In genomic region chr13:47030376-47031107, GRCm38 (mm10) we compare ENCODE assay signal across 25 mouse cellular contexts. TPM values are rescaled to one million over a fixed set of nuclear protein-coding genes. Genes with fewer than 3 reads are reported as not detected.
DNase-seq lines count a peak whose midpoint lies in the region; ATAC-seq lines count a peak whose summit lies in the region.
"Had no signal": no experiment of that assay in that cellular context is flagged by ENCODE, and none has a peak within 500 bp of the region (broad histone marks: within the 10 kb centered on the region; RNA-seq: fewer than 3 reads in every experiment).

No protein-coding gene starts in this region.

- H3K9ac ChIP-seq in liver, embryonic 16.5 days (ENCODE audit: low read depth, low read length), result no peak overlapping the region
- H3K9ac ChIP-seq in liver, embryonic 11.5 days (ENCODE audit: low read depth, low read length), result no peak overlapping the region
- no peak overlapping the region for H3K9ac ChIP-seq in kidney, embryonic 16.5 days (replicated peaks; ENCODE audit: low read length)
- H3K9ac ChIP-seq: forebrain, embryonic 15.5 days; heart, embryonic 12.5 days; hindbrain, embryonic 12.5 days; limb, embryonic 15.5 days; lung, embryonic 14.5 days; midbrain, embryonic 13.5 days; stomach, embryonic 15.5 days had no signal

- WGBS in liver, embryonic 16.5 days (ENCODE audit: insufficient replicate concordance), result 62% methylated on average over 17 of the region's 17 CpGs
- 82% methylated on average over 17 of the region's 17 CpGs for WGBS in liver, embryonic 11.5 days
- 78% methylated on average over 17 of the region's 17 CpGs for WGBS in kidney, embryonic 16.5 days

- no peaks in the 10 kb centered on the region for H3K36me3 ChIP-seq in liver, embryonic 16.5 days (ENCODE audit: control insufficient read depth, insufficient read depth)
- H3K36me3 ChIP-seq in liver, embryonic 11.5 days (ENCODE audit: control insufficient read depth, insufficient read depth, low read length), result no peaks in the 10 kb centered on the region
- no peaks in the 10 kb centered on the region for H3K36me3 ChIP-seq in kidney, embryonic 16.5 days (ENCODE audit: insufficient read depth, low read length)
- H3K36me3 ChIP-seq: forebrain, embryonic 15.5 days; stomach, embryonic 15.5 days had no signal

- ATAC-seq in liver, embryonic 16.5 days (ENCODE audit: low read depth), result peak; percentile 47; the same call in 1 of the 2 replicates
- ATAC-seq in liver, embryonic 11.5 days (replicated peaks; ENCODE audit: low FRiP score), result no peak
- ATAC-seq in kidney, embryonic 16.5 days (ENCODE audit: low FRiP score, low TSS enrichment), result peak; percentile 69; the same call in 1 of the 2 replicates
- ATAC-seq: forebrain, embryonic 15.5 days; midbrain, embryonic 13.5 days had no signal

- H3K9me3 ChIP-seq in liver, embryonic 16.5 days (replicated peaks; ENCODE audit: control insufficient read depth, low read length), result no peaks in the 10 kb centered on the region
- H3K9me3 ChIP-seq in liver, embryonic 11.5 days (ENCODE audit: control insufficient read depth, low read length), result no peaks in the 10 kb centered on the region
- no peaks in the 10 kb centered on the region for H3K9me3 ChIP-seq in kidney, embryonic 16.5 days (ENCODE audit: low read length)
- H3K9me3 ChIP-seq: forebrain, embryonic 15.5 days; heart, embryonic 12.5 days; hindbrain, embryonic 12.5 days; limb, embryonic 15.5 days; megakaryocyte, embryonic 14.5 days; midbrain, embryonic 13.5 days; stomach, embryonic 15.5 days had no signal

- H3K27me3 ChIP-seq in liver, embryonic 16.5 days (ENCODE audit: control insufficient read depth, insufficient read depth, low read depth, low read length), result no peaks in the 10 kb centered on the region
- H3K27me3 ChIP-seq in liver, embryonic 11.5 days (replicated peaks; ENCODE audit: control insufficient read depth, insufficient read depth, low read length), result no peaks in the 10 kb centered on the region
- no peaks in the 10 kb centered on the region for H3K27me3 ChIP-seq in kidney, embryonic 16.5 days (ENCODE audit: insufficient read depth, low read length)
- H3K27me3 ChIP-seq: forebrain, embryonic 15.5 days; heart, embryonic 12.5 days; hindbrain, embryonic 12.5 days; limb, embryonic 15.5 days; midbrain, embryonic 13.5 days; stomach, embryonic 15.5 days had no signal

- no peak overlapping the region for H3K4me3 ChIP-seq in liver, embryonic 16.5 days (ENCODE audit: low read depth, low read length)
- H3K4me3 ChIP-seq in liver, embryonic 11.5 days (ENCODE audit: low read depth, low read length), result no peak overlapping the region
- no peak overlapping the region for H3K4me3 ChIP-seq in kidney, embryonic 16.5 days (ENCODE audit: low read length)
- H3K4me3 ChIP-seq: forebrain, embryonic 15.5 days; heart, embryonic 12.5 days; hindbrain, embryonic 12.5 days; limb, embryonic 15.5 days; megakaryocyte, embryonic 14.5 days; midbrain, embryonic 13.5 days; stomach, embryonic 15.5 days had no signal

- no peak overlapping the region for H3K27ac ChIP-seq in liver, embryonic 16.5 days (ENCODE audit: low read length)
- H3K27ac ChIP-seq in liver, embryonic 11.5 days (ENCODE audit: low read depth, low read length), result no peak overlapping the region
- no peak overlapping the region for H3K27ac ChIP-seq in kidney, embryonic 16.5 days (ENCODE audit: low read length)
- H3K27ac ChIP-seq: forebrain, embryonic 15.5 days; hindbrain, embryonic 12.5 days; limb, embryonic 15.5 days; midbrain, embryonic 13.5 days; stomach, embryonic 15.5 days had no signal

- H3K4me1 ChIP-seq in liver, embryonic 16.5 days (ENCODE audit: control insufficient read depth, low read depth, low read length), result no peaks in the 10 kb centered on the region
- H3K4me1 ChIP-seq in liver, embryonic 11.5 days (replicated peaks; ENCODE audit: control insufficient read depth, insufficient read depth, low read length), result no peaks in the 10 kb centered on the region
- no peaks in the 10 kb centered on the region for H3K4me1 ChIP-seq in kidney, embryonic 16.5 days (ENCODE audit: insufficient read depth, low read length)
- H3K4me1 ChIP-seq: forebrain, embryonic 15.5 days; hindbrain, embryonic 12.5 days; limb, embryonic 15.5 days; midbrain, embryonic 13.5 days; stomach, embryonic 15.5 days had no signal

- DNase-seq in liver, embryonic 11.5 days (ENCODE audit: low spot score), result no peak
- DNase-seq in induced T-regulatory cell, adult 2 months (ENCODE audit: low read depth), result peak; percentile 39
- no peak for DNase-seq in layer of hippocampus, adult 11-12 months (ENCODE audit: low spot score)
- DNase-seq in gastrocnemius, postnatal 4 days (ENCODE audit: low spot score in 2 of 2), result no peak
- no peak for DNase-seq in T-cell, adult 2 months (ENCODE audit: low spot score)
- DNase-seq: adrenal gland, adult 2 months; cerebellum, adult 18-20 months; cerebellum, postnatal 14 days; gastrocnemius, postnatal 10 days; heart, adult 11 months; heart, postnatal 10 days; left cerebral cortex, postnatal 4 days; lung, embryonic 14.5 days; lung, postnatal 36 days; thymus, postnatal 25 days had no signal

- H3K4me2 ChIP-seq in liver, embryonic 16.5 days (ENCODE audit: low read depth, low read length), result no peak overlapping the region
- H3K4me2 ChIP-seq in liver, embryonic 11.5 days, result no peak overlapping the region
- H3K4me2 ChIP-seq in kidney, embryonic 16.5 days (replicated peaks; ENCODE audit: low read depth, low read length), result no peak overlapping the region
- H3K4me2 ChIP-seq: forebrain, embryonic 15.5 days; heart, embryonic 12.5 days; hindbrain, embryonic 12.5 days; limb, embryonic 15.5 days; lung, embryonic 14.5 days; midbrain, embryonic 13.5 days; stomach, embryonic 15.5 days had no signal

RNA-seq across cellular contexts. Expression of gene Kdm1b, which starts 12.8 kb away (rescaled TPM):
- polyA plus RNA-seq in liver, embryonic 16.5 days (2015; fragmentation: Nextera tagmentation; extraction: Ambion mirVana), result 3.7 and 3.8 TPM in 2 replicates
- polyA plus RNA-seq in liver, embryonic 11.5 days (2014; fragmentation: Nextera tagmentation; extraction: Ambion mirVana), result 8.7 and 9.2 TPM in 2 replicates
- polyA plus RNA-seq in kidney, embryonic 16.5 days (2015; fragmentation: Nextera tagmentation; extraction: Ambion mirVana), result 14.5 and 15.4 TPM in 2 replicates
- total RNA-seq in gastrocnemius, postnatal 4 days (2021), result 10 to 100 TPM in 1 of 2 experiments, 1 to 10 TPM in 1; 9.0 to 11.3 TPM

RNA-seq across cellular contexts. Expression of gene Tpmt, which starts 14.0 kb away (rescaled TPM):
- 11.5 and 13.1 TPM in 2 replicates for polyA plus RNA-seq in liver, embryonic 16.5 days (2015; fragmentation: Nextera tagmentation; extraction: Ambion mirVana)
- 14.2 and 15.9 TPM in 2 replicates for polyA plus RNA-seq in liver, embryonic 11.5 days (2014; fragmentation: Nextera tagmentation; extraction: Ambion mirVana)
- polyA plus RNA-seq in kidney, embryonic 16.5 days (2015; fragmentation: Nextera tagmentation; extraction: Ambion mirVana), result 37.4 and 39.6 TPM in 2 replicates
- total RNA-seq in gastrocnemius, postnatal 4 days (2021), result 1 to 10 TPM; 7.0 to 8.6 TPM

RNA-seq across cellular contexts. Expression of gene Nhlrc1, which starts 15.9 kb away (rescaled TPM):
- polyA plus RNA-seq in liver, embryonic 16.5 days (2015; fragmentation: Nextera tagmentation; extraction: Ambion mirVana), result 0.46 and 0.55 TPM in 2 replicates
- polyA plus RNA-seq in liver, embryonic 11.5 days (2014; fragmentation: Nextera tagmentation; extraction: Ambion mirVana), result 1.6 and 2.0 TPM in 2 replicates
- polyA plus RNA-seq in kidney, embryonic 16.5 days (2015; fragmentation: Nextera tagmentation; extraction: Ambion mirVana), result 3.0 and 3.6 TPM in 2 replicates
- 1 to 10 TPM; 3.6 to 3.8 TPM for total RNA-seq in gastrocnemius, postnatal 4 days (2021)
- total RNA-seq: neutrophil, adult 5-6 weeks had no signal
